Mouse (Mus musculus) midbrain, embryonic 14.5 days (tissue): ENCODE data around the gene Ndufa11. TPM values are rescaled to one million over a fixed set of nuclear protein-coding genes. Genes with fewer than 3 reads are reported as not detected.

Experiments used
- ATAC-seq: fragments of 200-750 bp; cut with Nextera tagmentation; 2 replicates; pipeline ENCODE4 v1.8.0; 2017; ENCODE audit warnings: moderate number of reproducible peaks, moderate library complexity; ENCODE audit not compliant: low FRiP score, low TSS enrichment
- DNase-seq: peaks from one replicate; pipeline ENCODE4 v3.0.0-alpha.2; 2015
- H3K27ac ChIP-seq: fragments of 300-500 bp; sonication (generic); replicated peaks from 2 replicates; pipeline ENCODE4 v1.5.1; 2014; ENCODE audit warnings: mild to moderate bottlenecking, low read depth, low read length, moderate library complexity
- H3K27me3 ChIP-seq: fragments of 300-500 bp; sonication (generic); 2 replicates; pipeline ENCODE4 v1.6.1; 2014; ENCODE audit warnings: low read length, control low read depth, mixed read lengths; ENCODE audit not compliant: control insufficient read depth, insufficient read depth
- H3K36me3 ChIP-seq: fragments of 300-500 bp; sonication (generic); 2 replicates; pipeline ENCODE4 v1.6.1; 2014; ENCODE audit warnings: low read length, control low read depth; ENCODE audit not compliant: control insufficient read depth, insufficient read depth
- H3K4me1 ChIP-seq: fragments of 300-500 bp; sonication (generic); 2 replicates; pipeline ENCODE4 v1.6.1; 2014; ENCODE audit warnings: mild to moderate bottlenecking, antibody characterized with exemption, low read length, control low read depth; ENCODE audit not compliant: control insufficient read depth, insufficient read depth
- H3K4me2 ChIP-seq: fragments of 300-500 bp; sonication (generic); 2 replicates; pipeline ENCODE4 v1.6.1; 2014; ENCODE audit warnings: mild to moderate bottlenecking, low read length, moderate library complexity
- H3K4me3 ChIP-seq: fragments of 300-500 bp; sonication (generic); replicated peaks from 2 replicates; pipeline ENCODE4 v1.5.1; 2014; ENCODE audit warnings: low read depth, low read length
- H3K9ac ChIP-seq: fragments of 300-500 bp; sonication (generic); replicated peaks from 2 replicates; pipeline ENCODE4 v1.6.1; 2014; ENCODE audit warnings: mild to moderate bottlenecking, low read length, moderate library complexity
- H3K9me3 ChIP-seq: fragments of 300-500 bp; sonication (generic); 2 replicates; pipeline ENCODE4 v1.6.1; 2016; ENCODE audit warnings: low read length, control low read depth, mixed read lengths; ENCODE audit not compliant: control insufficient read depth
- WGBS: fragments of 180-500 bp; shearing (Covaris S2); extraction: QIAGEN DNeasy Blood & Tissue Kit; methylation state at CpG from one replicate; pipeline ENCODE4 v1.1.7; 2014; 5-methylcytosine and 5-hydroxymethylcytosine counted together
- polyA plus RNA-seq: library from polyadenylated mRNA; unstranded; fragments of >200 nt; fragmentation: Nextera tagmentation; extraction: Ambion mirVana; gene quantifications from 2 replicates; pipeline ENCODE4 v1.2.1, GENCODE M21; 2014

Gene Ndufa11
- polyA plus RNA-seq, 1 experiment from 2014 or later: 478 TPM

DNA sequence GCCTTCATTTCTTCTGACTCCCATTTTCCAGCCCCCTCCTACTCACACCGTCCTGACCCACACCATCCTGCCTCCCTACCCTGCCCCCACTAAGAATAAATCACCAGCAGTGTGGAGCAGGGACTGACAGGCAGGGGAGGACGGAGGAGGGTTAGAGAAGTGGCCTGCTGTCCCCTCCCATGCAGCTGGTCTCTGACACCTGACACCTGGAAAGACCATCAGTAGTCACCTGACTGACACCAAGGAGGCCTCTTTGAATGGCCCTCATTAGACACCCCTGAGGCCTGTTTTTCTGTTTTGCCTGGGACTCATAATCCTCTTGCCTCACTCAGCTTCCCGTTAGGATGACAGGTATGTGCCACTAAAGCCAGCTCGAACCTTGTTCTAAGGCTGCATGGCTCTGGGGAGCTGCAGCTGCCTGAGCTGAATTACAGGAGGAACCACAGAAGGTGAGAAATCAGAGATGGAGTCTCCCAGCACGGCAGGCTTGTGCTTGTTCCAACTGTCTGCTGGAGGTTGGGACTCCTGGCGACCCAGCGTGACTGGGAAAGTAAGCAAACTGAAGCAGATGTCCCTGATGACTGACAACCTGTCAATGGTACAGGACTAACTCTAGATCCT lies 9.6 kb downstream of the Ndufa11 start:
- no peak for DNase-seq
- ATAC-seq: no peak

DNA sequence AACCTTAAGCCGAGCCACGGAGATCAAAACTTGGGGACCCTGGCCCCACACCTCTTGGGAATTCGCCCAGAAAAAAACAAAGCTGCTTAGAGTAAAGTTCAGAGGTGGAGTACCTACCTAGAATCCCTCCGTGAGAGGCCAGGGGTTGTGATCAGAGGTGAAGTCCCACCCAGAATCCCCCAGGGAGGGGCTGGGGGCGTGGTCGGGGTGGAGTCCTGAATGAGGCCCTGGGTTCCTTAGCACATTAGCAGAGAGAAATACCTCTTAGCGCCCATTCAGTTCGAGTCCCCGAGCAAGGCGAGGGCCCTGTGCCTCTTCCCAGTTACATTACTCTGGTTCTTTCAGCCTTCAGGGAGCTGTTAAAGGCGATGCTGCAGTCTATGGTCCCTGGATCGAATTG lies 10.1 kb downstream of the Ndufa11 start:
- Histone ChIP-seq H3K4me1 (no peaks in the 10 kb centered on the region), H3K36me3 (peaks cover 14% of the 10 kb centered on the region), H3K27ac (no peak overlapping the region), H3K4me3 (no peak overlapping the region), H3K9me3 (no peaks in the 10 kb centered on the region), H3K9ac (no peak overlapping the region; the same call in 1 of the 2 replicates), H3K27me3 (no peaks in the 10 kb centered on the region), H3K4me2 (no peak overlapping the region)
- DNase-seq (no peak), ATAC-seq (no peak)
- 14% methylated on average over 12 of the region's 12 CpGs for WGBS

More for the DNA sequence above, 9.6 kb downstream of the Ndufa11 start:
- H3K4me2 ChIP-seq: no peak overlapping the region
- H3K36me3 ChIP-seq: peaks cover 19% of the 10 kb centered on the region
- no peak overlapping the region; the same call in 1 of the 2 replicates for H3K9ac ChIP-seq
- H3K4me1 ChIP-seq: no peaks in the 10 kb centered on the region
- H3K27me3 ChIP-seq: no peaks in the 10 kb centered on the region
- H3K9me3 ChIP-seq: no peaks in the 10 kb centered on the region
- H3K4me3 ChIP-seq: no peak overlapping the region
- no peak overlapping the region for H3K27ac ChIP-seq
- WGBS: 15% methylated on average over 7 of the region's 7 CpGs

DNA sequence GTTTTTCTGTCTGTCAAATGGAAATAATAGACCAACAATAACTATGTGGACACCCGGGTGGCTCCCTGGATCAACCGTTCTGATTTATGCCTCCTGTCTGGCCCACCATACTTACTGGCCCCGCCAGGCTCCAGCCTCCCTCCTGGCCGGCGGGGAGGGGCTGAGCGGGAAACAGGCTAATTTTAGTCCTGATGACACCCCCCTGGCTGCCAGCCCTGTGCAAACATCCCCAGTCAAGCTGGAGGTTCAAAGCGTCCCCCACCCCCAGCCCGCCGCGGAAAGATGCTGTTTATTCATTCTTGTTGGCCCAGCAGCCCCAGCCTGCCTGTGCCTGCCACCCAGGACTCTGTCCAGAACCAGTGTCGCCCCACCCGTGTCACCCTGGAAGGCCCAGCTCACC lies 10.6 kb downstream of the Ndufa11 start:
- no peak overlapping the region for H3K4me3 ChIP-seq
- no peak overlapping the region for H3K4me2 ChIP-seq
- no peaks in the 10 kb centered on the region for H3K27me3 ChIP-seq
- H3K36me3 ChIP-seq: peaks cover 9% of the 10 kb centered on the region
- no peaks in the 10 kb centered on the region for H3K9me3 ChIP-seq
- WGBS: 47% methylated on average over 12 of the region's 12 CpGs
- H3K9ac ChIP-seq: no peak overlapping the region
- H3K4me1 ChIP-seq: no peaks in the 10 kb centered on the region
- ATAC-seq: no peak
- no peak for DNase-seq
- H3K27ac ChIP-seq: no peak overlapping the region

DNA sequence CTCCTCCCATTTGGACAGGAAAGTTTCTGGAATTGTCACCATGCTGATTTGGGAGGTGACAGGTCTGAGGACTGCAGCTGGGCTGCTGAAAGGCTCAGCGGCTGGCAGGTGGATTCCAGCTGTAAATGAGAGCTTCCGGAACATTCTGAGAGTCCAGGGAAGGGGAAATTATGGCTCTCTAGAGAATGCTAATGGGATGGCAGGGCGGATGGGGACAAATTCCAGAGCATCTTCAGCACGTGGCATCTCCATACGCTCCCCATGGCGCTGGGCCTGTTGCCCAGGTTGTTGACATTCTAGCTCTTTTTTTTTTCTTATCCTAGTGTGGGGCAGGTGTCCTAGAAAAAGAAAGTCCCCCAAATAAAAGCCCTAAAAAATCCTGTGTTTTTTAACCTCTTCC lies 11.6 kb downstream of the Ndufa11 start:
- H3K9ac ChIP-seq: no peak overlapping the region
- H3K36me3 ChIP-seq: no peaks in the 10 kb centered on the region
- H3K4me1 ChIP-seq: no peaks in the 10 kb centered on the region
- no peak overlapping the region for H3K4me2 ChIP-seq
- no peaks in the 10 kb centered on the region for H3K27me3 ChIP-seq
- H3K4me3 ChIP-seq: no peak overlapping the region
- no peaks in the 10 kb centered on the region for H3K9me3 ChIP-seq
- DNase-seq: no peak
- 68% methylated on average over 6 of the region's 6 CpGs for WGBS
- no peak for ATAC-seq
- no peak overlapping the region for H3K27ac ChIP-seq

GRCm38 (mm10) chr17:56729656-56730055 lies 12.1 kb downstream of the Ndufa11 start:
- DNase-seq (no peak), ATAC-seq (no peak)
- Histone ChIP-seq H3K9ac (no peak overlapping the region), H3K9me3 (no peaks in the 10 kb centered on the region), H3K4me3 (no peak overlapping the region), H3K27ac (no peak overlapping the region), H3K4me2 (no peak overlapping the region), H3K27me3 (no peaks in the 10 kb centered on the region), H3K4me1 (no peaks in the 10 kb centered on the region), H3K36me3 (no peaks in the 10 kb centered on the region)
- 46% methylated on average over 2 of the region's 2 CpGs for WGBS

- 47% methylated on average over 8 of the region's 8 CpGs for WGBS
- no peaks in the 10 kb centered on the region for H3K9me3 ChIP-seq
- H3K9ac ChIP-seq: no peak overlapping the region
- H3K36me3 ChIP-seq: no peaks in the 10 kb centered on the region
- no peaks in the 10 kb centered on the region for H3K4me1 ChIP-seq
- no peak overlapping the region for H3K4me2 ChIP-seq
- ATAC-seq (no peak), DNase-seq (no peak)
- no peaks in the 10 kb centered on the region for H3K27me3 ChIP-seq
- no peak overlapping the region for H3K4me3 ChIP-seq
- H3K27ac ChIP-seq: no peak overlapping the region
Observed at GRCm38 (mm10) chr17:56736534-56736933, 19.0 kb downstream of the Ndufa11 start.

DNA sequence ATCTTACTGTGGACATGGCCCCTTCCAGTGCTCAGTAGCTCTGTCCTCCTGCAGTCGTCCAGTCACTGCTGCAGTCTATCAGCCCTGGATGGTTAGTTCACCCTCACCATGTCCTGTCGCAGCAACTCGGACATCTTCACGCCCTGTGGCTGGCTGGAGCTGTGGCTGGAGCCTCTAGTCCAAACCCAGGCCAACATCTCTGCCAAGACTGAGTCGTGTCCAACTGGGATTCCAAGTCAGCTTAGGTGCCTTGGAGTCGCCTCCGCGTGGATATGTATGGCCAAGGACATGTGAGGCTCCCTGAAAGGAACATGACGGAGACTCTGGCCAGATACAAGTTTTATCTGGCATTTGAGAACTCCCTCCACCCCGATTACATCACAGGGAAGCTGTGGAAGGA lies 20.7 kb downstream of the Ndufa11 start:
- 83% methylated on average over 10 of the region's 10 CpGs for WGBS
- Histone ChIP-seq H3K36me3 (no peaks in the 10 kb centered on the region), H3K9me3 (no peaks in the 10 kb centered on the region), H3K4me2 (no peak overlapping the region), H3K4me3 (no peak overlapping the region), H3K27me3 (no peaks in the 10 kb centered on the region), H3K27ac (no peak overlapping the region), H3K4me1 (no peaks in the 10 kb centered on the region), H3K9ac (no peak overlapping the region)
- ATAC-seq: no peak
- no peak for DNase-seq

DNA sequence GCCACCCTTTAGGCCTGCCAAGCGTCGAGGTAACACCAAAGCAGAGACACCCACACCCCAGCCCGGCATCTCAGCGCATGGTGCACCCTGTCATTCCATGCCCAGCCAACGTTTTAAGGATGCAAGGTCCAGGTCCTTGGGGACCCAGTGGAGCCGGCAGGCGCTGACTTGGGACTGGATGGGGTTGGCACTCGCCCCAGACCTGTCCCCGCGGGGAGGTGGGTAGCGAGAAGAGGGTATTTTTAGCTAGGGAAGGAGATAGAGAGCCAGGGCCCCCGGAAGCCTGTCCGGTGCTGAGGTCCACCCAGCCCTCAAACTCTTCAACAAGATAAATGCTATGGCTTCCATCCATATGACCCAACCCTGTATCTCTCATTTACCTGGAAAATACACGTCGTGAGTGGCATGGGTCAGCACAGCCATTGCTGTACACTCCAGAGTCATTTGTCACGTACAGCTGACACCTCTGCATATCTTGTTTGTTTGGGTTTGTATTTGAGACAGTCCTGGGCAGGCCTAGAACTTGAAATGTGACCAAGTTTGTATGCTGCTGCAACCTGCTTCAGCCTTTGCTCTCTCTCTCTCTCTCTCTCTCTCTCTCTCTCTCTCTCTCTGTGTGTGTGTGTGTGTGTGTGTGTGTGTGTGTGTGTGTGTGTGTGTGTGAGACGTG lies 22.7 kb downstream of the Ndufa11 start:
- no peak overlapping the region for H3K4me3 ChIP-seq
- WGBS: 86% methylated on average over 17 of the region's 17 CpGs
- no peaks in the 10 kb centered on the region for H3K36me3 ChIP-seq
- ATAC-seq: no peak
- no peak overlapping the region for H3K9ac ChIP-seq
- no peaks in the 10 kb centered on the region for H3K27me3 ChIP-seq
- DNase-seq: no peak
- no peaks in the 10 kb centered on the region for H3K4me1 ChIP-seq
- H3K4me2 ChIP-seq: no peak overlapping the region
- H3K27ac ChIP-seq: no peak overlapping the region
- no peaks in the 10 kb centered on the region for H3K9me3 ChIP-seq

GRCm38 (mm10) chr17:56740788-56741160 lies 23.2 kb downstream of the Ndufa11 start:
- Histone ChIP-seq H3K9me3 (no peaks in the 10 kb centered on the region), H3K9ac (no peak overlapping the region), H3K4me1 (no peaks in the 10 kb centered on the region), H3K4me3 (no peak overlapping the region), H3K36me3 (no peaks in the 10 kb centered on the region), H3K27ac (no peak overlapping the region), H3K4me2 (no peak overlapping the region), H3K27me3 (no peaks in the 10 kb centered on the region)
- ATAC-seq: no peak
- no peak for DNase-seq
- WGBS: 85% methylated on average over 17 of the region's 17 CpGs
